Comparison of ENCODE assay signal across 12 mouse cellular contexts in the genomic region with DNA sequence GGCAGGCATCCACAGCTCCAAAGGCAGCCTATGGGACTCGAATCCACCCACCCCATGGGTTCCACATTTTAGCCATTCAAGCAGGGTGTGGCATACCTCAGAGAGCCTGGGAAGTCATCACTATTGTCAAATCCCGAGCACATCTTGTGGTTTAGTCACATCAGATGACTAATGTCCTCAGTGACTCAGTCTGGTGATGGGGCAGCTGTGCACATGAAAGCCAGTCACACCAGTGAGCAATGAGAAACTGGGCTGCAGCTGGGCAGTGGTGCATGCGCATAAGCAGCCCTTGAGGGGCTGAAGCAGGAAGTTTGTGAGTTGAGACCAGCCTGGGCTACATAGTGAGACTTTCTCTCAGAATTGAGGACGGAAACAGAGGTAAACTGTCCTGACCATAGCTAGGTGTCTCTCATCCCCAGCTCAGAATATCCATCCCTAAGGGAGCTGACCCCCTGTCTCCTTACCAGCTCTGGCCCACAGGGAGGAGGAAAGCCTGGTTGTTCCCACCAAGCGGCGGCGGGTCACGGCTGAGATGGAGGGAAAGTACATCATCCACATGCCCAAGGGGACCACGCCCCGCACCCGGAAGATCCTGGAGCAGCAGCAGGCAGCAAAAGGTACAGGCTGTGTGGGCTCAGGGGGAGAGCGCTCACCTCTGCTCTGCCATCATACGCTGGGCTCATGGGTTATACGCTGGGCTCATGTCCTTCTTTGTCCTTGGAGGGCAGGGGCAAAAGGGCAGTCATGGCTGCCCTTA. TPM values are rescaled to one million over a fixed set of nuclear protein-coding genes. Genes with fewer than 3 reads are reported as not detected.
A peak's percentile ranks its signal among the peaks of the same experiment; 100 is the strongest.
DNase-seq lines count a peak whose midpoint lies in the region; ATAC-seq and TF ChIP-seq lines count a peak whose summit lies in the region.
"Had no signal": no experiment of that assay in that cellular context is flagged by ENCODE, and none has a peak within 500 bp of the region (broad histone marks: within the 10 kb centered on the region; RNA-seq: fewer than 3 reads in every experiment).

No protein-coding gene starts in this region.

- peaks cover 3 to 36% of the 10 kb centered on the region in 2 experiments for H3K4me1 ChIP-seq in CH12.LX (ENCODE audit: control insufficient read depth in 1 of 2, insufficient read depth in 2 of 2)
- H3K4me1 ChIP-seq in limb, embryonic 10.5 days = no peaks in the 10 kb centered on the region
- H3K4me1 ChIP-seq: liver, embryonic 13.5 days had no signal

- in situ Hi-C loops in CH12.LX (cut with MboI; ENCODE audit: low pct_ligation_motif_present, low pct_unique_long_range_greater_than_20kb, low sequenced_read_pairs) = no loop called here

- no peaks in the 10 kb centered on the region for H3K9me3 ChIP-seq in CH12.LX (replicated peaks; ENCODE audit: low read length)
- H3K9me3 ChIP-seq in limb, embryonic 10.5 days (replicated peaks) = no peaks in the 10 kb centered on the region
- H3K9me3 ChIP-seq: liver, embryonic 13.5 days had no signal

- no peak for ATAC-seq in erythroid progenitor cell, adult 5-6 weeks (replicated peaks; ENCODE audit: low FRiP score, poor library complexity, severe bottlenecking)
- ATAC-seq: hindbrain, postnatal 0 days had no signal

- no peak overlapping the region for H3K27ac ChIP-seq in CH12.LX (ENCODE audit: insufficient read depth, low read depth)
- no peak overlapping the region for H3K27ac ChIP-seq in layer of hippocampus, adult 2 months
- no peak overlapping the region for H3K27ac ChIP-seq in limb, embryonic 10.5 days
- H3K27ac ChIP-seq: hindbrain, postnatal 0 days; liver, embryonic 13.5 days had no signal

- H3K36me3 ChIP-seq in CH12.LX (replicated peaks in 1 of 2; ENCODE audit: control insufficient read depth in 1 of 2, insufficient read depth in 1 of 2, low read length in 1 of 2) = peaks cover 62 to 88% of the 10 kb centered on the region in 2 experiments
- peaks cover 90% of the 10 kb centered on the region for H3K36me3 ChIP-seq in limb, embryonic 10.5 days

- H3K27me3 ChIP-seq in CH12.LX (replicated peaks) = no peaks in the 10 kb centered on the region
- H3K27me3 ChIP-seq in limb, embryonic 10.5 days (ENCODE audit: low read depth, poor library complexity, severe bottlenecking) = no peaks in the 10 kb centered on the region
- H3K27me3 ChIP-seq: liver, embryonic 13.5 days had no signal

- WGBS in limb, embryonic 10.5 days = 91% methylated on average over 14 of the region's 14 CpGs

- no peak for TF ChIP-seq RAD21 in CH12.LX (IDR thresholded peaks at IDR 0.05; ENCODE audit: low read depth, low read length)

- no peak for TF ChIP-seq CTCF in CH12.LX (conservative IDR thresholded peaks at IDR 0.05 in 1 of 2, IDR thresholded peaks at IDR 0.05 in 1 of 2; ENCODE audit: low read depth in 2 of 2, low read length in 2 of 2)
- no peak for TF ChIP-seq CTCF in layer of hippocampus, adult 2 months (conservative IDR thresholded peaks at IDR 0.05)

- H3K9ac ChIP-seq in CH12.LX (ENCODE audit: insufficient read depth, low read depth) = no peak overlapping the region
- H3K9ac ChIP-seq: liver, embryonic 13.5 days had no signal

- no peak for TF ChIP-seq POLR2A in CH12.LX (IDR thresholded peaks at IDR 0.05; ENCODE audit: low read depth, low read length)

- dilution Hi-C loops in CH12.LX (cut with MboI; ENCODE audit: extremely low pct_ligation_motif_present, extremely low pct_unique_long_range_greater_than_20kb, low sequenced_read_pairs) = no loop called here

- no peak overlapping the region for H3K4me3 ChIP-seq in CH12.LX (replicated peaks in 1 of 3; ENCODE audit: low read depth in 2 of 3, low read length in 2 of 3, poor library complexity in 1 of 3)
- no peak overlapping the region for H3K4me3 ChIP-seq in layer of hippocampus, adult 2 months
- no peak overlapping the region for H3K4me3 ChIP-seq in limb, embryonic 10.5 days
- H3K4me3 ChIP-seq: liver, embryonic 13.5 days had no signal

- TF ChIP-seq EP300 in CH12.LX (IDR thresholded peaks at IDR 0.05; ENCODE audit: low read length) = no peak

- no peak overlapping the region for H3K4me2 ChIP-seq in CH12.LX (ENCODE audit: insufficient read depth, low read depth, poor library complexity, severe bottlenecking)
- H3K4me2 ChIP-seq: liver, embryonic 13.5 days had no signal

- H3K79me2 ChIP-seq in CH12.LX (replicated peaks; ENCODE audit: control insufficient read depth, extremely low read depth, insufficient read depth, poor library complexity, severe bottlenecking) = no peaks in the 10 kb centered on the region

- DNase-seq in adrenal gland, adult (ENCODE audit: inconsistent age in 2 of 2, low spot score in 1 of 2) = peak; percentile 71 to 83
- DNase-seq in adrenal gland, adult 18-20 months (ENCODE audit: low spot score in 2 of 2) = no peak
- DNase-seq in CH12.LX (ENCODE audit: extremely low read depth) = peak; percentile 26
- peak; percentile 81 for DNase-seq in ZHBTc4 (ENCODE audit: low read depth, low spot score)
- peak; percentile 42 to 43 for DNase-seq in monocyte, adult 2 months (ENCODE audit: low read depth in 1 of 2, low spot score in 2 of 2)
- DNase-seq in layer of hippocampus, adult 2 months (ENCODE audit: low spot score in 2 of 2) = no peak
- no peak for DNase-seq in limb, embryonic 10.5 days (ENCODE audit: low spot score)
- DNase-seq: cerebellum, adult 2 months; heart, adult 11 months; liver, embryonic 13.5 days had no signal

TF ChIP-seq in CH12.LX, 34 proteins besides CTCF, POLR2A, EP300 and RAD21:
- no peak for TF ChIP-seq ELF1 (IDR thresholded peaks at IDR 0.05; ENCODE audit: low read depth, low read length)
- TF ChIP-seq JUND (conservative IDR thresholded peaks at IDR 0.05; ENCODE audit: low read depth, low read length) = no peak
- no peak for TF ChIP-seq IRF4 (IDR thresholded peaks at IDR 0.05; ENCODE audit: low read depth, low read length)
- TF ChIP-seq MAZ (IDR thresholded peaks at IDR 0.05; ENCODE audit: low read depth, low read length) = no peak
- TF ChIP-seq BHLHE40 (IDR thresholded peaks at IDR 0.05; ENCODE audit: low read depth, low read length) = peak; percentile 68
- no peak for TF ChIP-seq POLR2AphosphoS2 (IDR thresholded peaks at IDR 0.05; ENCODE audit: low read depth, low read length)
- no peak for TF ChIP-seq MAFK (IDR thresholded peaks at IDR 0.05; ENCODE audit: insufficient replicate concordance, low read length)
- peak; percentile 70 for TF ChIP-seq ETS1 (conservative IDR thresholded peaks at IDR 0.05; ENCODE audit: low read depth, low read length)

RNA-seq across cellular contexts. Expression of gene Akt2, which starts 17.1 kb away (rescaled TPM):
- total RNA-seq in adrenal gland, adult 18-20 months (2021) = 100 to 1,000 TPM; 209 to 250 TPM
- total RNA-seq in CH12.LX (2012; rRNA removed) = 40.3 and 41.8 TPM in 2 replicates
- 39.3 and 39.5 TPM in 2 replicates for total RNA-seq in CH12.LX (2014; rRNA removed)
- polyA plus RNA-seq in CH12.LX (2012; ENCODE audit: insufficient read length, low read depth) = 77.1 and 77.3 TPM in 2 replicates
- 10 to 100 TPM; 87.0 to 99.1 TPM for total RNA-seq in layer of hippocampus, adult 2 months (2021)
- 28.5 and 59.9 TPM in 2 replicates for total RNA-seq in erythroid progenitor cell, adult 5-6 weeks (2015; ENCODE audit: low replicate concordance)
- 25.1 and 48.1 TPM in 2 replicates for total RNA-seq in erythroid progenitor cell, adult 5-6 weeks (2017; ENCODE audit: low replicate concordance)
- polyA plus RNA-seq in limb, embryonic 10.5 days (2016; fragmentation: Nextera tagmentation; extraction: Ambion mirVana) = 91.3 and 95.0 TPM in 2 replicates

RNA-seq across cellular contexts. Expression of gene 2310022A10Rik, which starts 21.3 kb away (rescaled TPM):
- total RNA-seq in adrenal gland, adult 18-20 months (2021) = 10 to 100 TPM; 13.5 to 18.9 TPM
- total RNA-seq in CH12.LX (2012; rRNA removed) (7.0 and 7.8 TPM in 2 replicates), CH12.LX (2014; rRNA removed) (7.2 and 8.6 TPM in 2 replicates)
- polyA plus RNA-seq in CH12.LX (2012; ENCODE audit: insufficient read length, low read depth) = 27.1 and 30.7 TPM in 2 replicates
- total RNA-seq in layer of hippocampus, adult 2 months (2021) = 10 to 100 TPM; 25.5 to 25.6 TPM
- total RNA-seq in erythroid progenitor cell, adult 5-6 weeks (2015; ENCODE audit: low replicate concordance) = 11.2 and 18.9 TPM in 2 replicates
- 1.6 and 6.8 TPM in 2 replicates for total RNA-seq in erythroid progenitor cell, adult 5-6 weeks (2017; ENCODE audit: low replicate concordance)
- polyA plus RNA-seq in limb, embryonic 10.5 days (2016; fragmentation: Nextera tagmentation; extraction: Ambion mirVana) = 40.8 and 41.2 TPM in 2 replicates

RNA-seq across cellular contexts. Expression of gene Pld3, which starts 21.3 kb away (rescaled TPM):
- 100 to 1,000 TPM; 123 to 147 TPM for total RNA-seq in adrenal gland, adult 18-20 months (2021)
- total RNA-seq in CH12.LX (2012; rRNA removed) = 16.2 and 21.1 TPM in 2 replicates
- total RNA-seq in CH12.LX (2014; rRNA removed) = 6.0 and 6.2 TPM in 2 replicates
- 13.5 and 14.1 TPM in 2 replicates for polyA plus RNA-seq in CH12.LX (2012; ENCODE audit: insufficient read length, low read depth)
- 100 to 1,000 TPM; 573 to 583 TPM for total RNA-seq in layer of hippocampus, adult 2 months (2021)
- 43.2 and 88.0 TPM in 2 replicates for total RNA-seq in erythroid progenitor cell, adult 5-6 weeks (2015; ENCODE audit: low replicate concordance)
- 19.1 and 26.3 TPM in 2 replicates for total RNA-seq in erythroid progenitor cell, adult 5-6 weeks (2017; ENCODE audit: low replicate concordance)
- polyA plus RNA-seq in limb, embryonic 10.5 days (2016; fragmentation: Nextera tagmentation; extraction: Ambion mirVana) = 31.6 and 49.5 TPM in 2 replicates

RNA-seq across cellular contexts. Expression of gene Hipk4, which starts 51.2 kb away (rescaled TPM):
- total RNA-seq in adrenal gland, adult 18-20 months (2021) = under 1 TPM; 0.26 to 0.40 TPM
- total RNA-seq in CH12.LX (2012; rRNA removed) = 0.04 TPM in 1 of 2 replicates, not detected in the other
- 0.09 TPM in 1 of 2 replicates, not detected in the other for total RNA-seq in CH12.LX (2014; rRNA removed)
- 0.11 and 0.16 TPM in 2 replicates for polyA plus RNA-seq in CH12.LX (2012; ENCODE audit: insufficient read length, low read depth)
- total RNA-seq in layer of hippocampus, adult 2 months (2021) = under 1 TPM in 1 of 2 experiments, not detected in 1; 0.15 TPM
- not detected in 2 replicates for total RNA-seq in erythroid progenitor cell, adult 5-6 weeks (2015; ENCODE audit: low replicate concordance)
- not detected in 2 replicates for total RNA-seq in erythroid progenitor cell, adult 5-6 weeks (2017; ENCODE audit: low replicate concordance)
- polyA plus RNA-seq in limb, embryonic 10.5 days (2016; fragmentation: Nextera tagmentation; extraction: Ambion mirVana) = 0.54 and 0.79 TPM in 2 replicates

Comparison
In these comparisons a context has a peak if more than half of its experiments do, and no peak if none do; other contexts are left out.
1. DNase-seq: peak in adrenal gland, adult (2 of 2), CH12.LX (single experiment), ZHBTc4 (single experiment) and monocyte, adult 2 months (2 of 2); none in adrenal gland, adult 18-20 months (0 of 2), layer of hippocampus, adult 2 months (0 of 2) and limb, embryonic 10.5 days (single experiment).